Mouse (Mus musculus): ENCODE results near the gene Gcnt3.
"Not testable (repeated sequence)": the region's sequence is repeated elsewhere in the genome, so short reads cannot be mapped to it uniquely, and the experiment has no call there.

Gcnt3 gene

GRCm38 (mm10) chr9:70044865-70045264, 7.0 kb upstream of the Gcnt3 start:
- DNase-seq (ENCODE audit: low read depth, low spot score) = no peak

- no peak for DNase-seq (ENCODE audit: low read depth, low spot score)
Measured at GRCm38 (mm10) chr9:70042935-70043334, 5.0 kb upstream of the Gcnt3 start.

- no peak for DNase-seq (ENCODE audit: low read depth, low spot score)
Measured at GRCm38 (mm10) chr9:70042137-70042536, 4.2 kb upstream of the Gcnt3 start.

- DNase-seq (ENCODE audit: low read depth, low spot score) = no peak
Measured at GRCm38 (mm10) chr9:70040570-70040969, 2.7 kb upstream of the Gcnt3 start.

- DNase-seq (ENCODE audit: low read depth, low spot score) = no peak
Measured at GRCm38 (mm10) chr9:70039597-70040385, 1.9 kb upstream of the Gcnt3 start.

- DNase-seq (ENCODE audit: low read depth, low spot score) = no peak
Measured at GRCm38 (mm10) chr9:70036646-70037045, 1.2 kb downstream of the Gcnt3 start.

- no peak for DNase-seq (ENCODE audit: low read depth, low spot score)
Measured at GRCm38 (mm10) chr9:70034702-70035101, 3.2 kb downstream of the Gcnt3 start.

- DNase-seq (ENCODE audit: low read depth, low spot score) = no peak
Measured at GRCm38 (mm10) chr9:70033056-70033455, 4.8 kb downstream of the Gcnt3 start.

GRCm38 (mm10) chr9:70032167-70032566, 5.7 kb downstream of the Gcnt3 start:
- DNase-seq (ENCODE audit: low read depth, low spot score) = no peak

GRCm38 (mm10) chr9:70025365-70026012, 12.4 kb downstream of the Gcnt3 start:
- no peak for DNase-seq (ENCODE audit: low read depth, low spot score)

- no peak for DNase-seq (ENCODE audit: low read depth, low spot score)
Measured at GRCm38 (mm10) chr9:70024648-70025047, 13.2 kb downstream of the Gcnt3 start.

- not testable (repeated sequence) for DNase-seq (ENCODE audit: low read depth, low spot score)
Measured at GRCm38 (mm10) chr9:70023615-70024014, 14.3 kb downstream of the Gcnt3 start.

GRCm38 (mm10) chr9:70022083-70022482, 15.8 kb downstream of the Gcnt3 start:
- DNase-seq (ENCODE audit: low read depth, low spot score) = no peak

GRCm38 (mm10) chr9:70021610-70022009, 16.3 kb downstream of the Gcnt3 start:
- no peak for DNase-seq (ENCODE audit: low read depth, low spot score)

GRCm38 (mm10) chr9:70018879-70019278, 19.0 kb downstream of the Gcnt3 start:
- no peak for DNase-seq (ENCODE audit: low read depth, low spot score)

GRCm38 (mm10) chr9:70015632-70016031, 22.3 kb downstream of the Gcnt3 start:
- no peak for DNase-seq (ENCODE audit: low read depth, low spot score)

- DNase-seq (ENCODE audit: low read depth, low spot score) = peak; percentile 62
Measured at GRCm38 (mm10) chr9:70012408-70012901, 25.4 kb downstream of the Gcnt3 start, which contains the start of gene Gtf2a2. Gene Gtf2a2, plus strand, starts transcription at chr9:70012550.

GRCm38 (mm10) chr9:70011537-70012407, 26.1 kb downstream of the Gcnt3 start:
- no peak for DNase-seq (ENCODE audit: low read depth, low spot score)

- no peak for DNase-seq (ENCODE audit: low read depth, low spot score)
Measured at GRCm38 (mm10) chr9:70010781-70011473, 27.0 kb downstream of the Gcnt3 start.

GRCm38 (mm10) chr9:70009754-70010304, 28.1 kb downstream of the Gcnt3 start:
- DNase-seq (ENCODE audit: low read depth, low spot score) = no peak

Data from telencephalon, adult 2 months (tissue).